Mouse (Mus musculus) liver, adult 2 months (tissue): Measurements from ENCODE around the gene Sp8.

Source experiments
- CTCF ChIP-seq: fragments of 200-500 bp; IDR thresholded peaks from 2 replicates; pipeline ENCODE4 v1.5.1; 2011; ENCODE audit warnings: low read depth, low read length, control low read depth
- POLR2A ChIP-seq: fragments of 200-500 bp; IDR thresholded peaks from 2 replicates; pipeline ENCODE4 v1.6.1; 2011; ENCODE audit warnings: low read length, control low read depth; ENCODE audit not compliant: insufficient read depth; ENCODE audit errors: extremely low read depth

GRCm38 (mm10) chr12:118847861-118848495 is 1.8 kb downstream of the Sp8 start:
- TF ChIP-seq CTCF (no peak), POLR2A (no peak)
